Comparison of ENCODE assay signal across 43 mouse cellular contexts in genomic region chr5:107775875-107776274, GRCm38 (mm10). TPM values are rescaled to one million over a fixed set of nuclear protein-coding genes. Genes with fewer than 3 reads are reported as not detected.
"Had no signal": no experiment of that assay in that cellular context is flagged by ENCODE, and none has a peak within 500 bp of the region (broad histone marks: within the 10 kb centered on the region; RNA-seq: fewer than 3 reads in every experiment).

No protein-coding gene starts in this region.

- H3K4me3 ChIP-seq: limb, embryonic 10.5 days; limb, embryonic 12.5 days; limb, embryonic 13.5 days; limb, embryonic 15.5 days; liver, embryonic 12.5 days; liver, embryonic 13.5 days; liver, embryonic 15.5 days; lung, embryonic 15.5 days; megakaryocyte, embryonic 14.5 days; midbrain, embryonic 10.5 days; midbrain, embryonic 12.5 days; midbrain, embryonic 13.5 days; midbrain, embryonic 15.5 days; myocyte; neural tube, embryonic 12.5 days had no signal

- H3K9me3 ChIP-seq: limb, embryonic 10.5 days; limb, embryonic 12.5 days; limb, embryonic 13.5 days; limb, embryonic 15.5 days; liver, embryonic 12.5 days; liver, embryonic 13.5 days; liver, embryonic 15.5 days; lung, embryonic 15.5 days; megakaryocyte, embryonic 14.5 days; midbrain, embryonic 10.5 days; midbrain, embryonic 12.5 days; midbrain, embryonic 13.5 days; midbrain, embryonic 15.5 days; neural tube, embryonic 12.5 days had no signal

- H3K36me3 ChIP-seq: limb, embryonic 15.5 days; lung, embryonic 15.5 days; midbrain, embryonic 10.5 days; midbrain, embryonic 12.5 days; midbrain, embryonic 13.5 days; midbrain, embryonic 15.5 days; neural tube, embryonic 12.5 days had no signal

- H3K9ac ChIP-seq: limb, embryonic 12.5 days; limb, embryonic 13.5 days; limb, embryonic 15.5 days; liver, embryonic 12.5 days; liver, embryonic 13.5 days; liver, embryonic 14.5 days; liver, embryonic 15.5 days; liver, postnatal 0 days; lung, embryonic 14.5 days; lung, embryonic 15.5 days; midbrain, embryonic 12.5 days; midbrain, embryonic 13.5 days; midbrain, embryonic 15.5 days; neural tube, embryonic 12.5 days had no signal

- DNase-seq: left cerebral cortex, postnatal 4 days; liver; liver, embryonic 13.5 days; liver, postnatal 0 days; lung, adult 18-20 months; lung, adult 2 months; lung, embryonic 14.5 days; lung, postnatal 10 days; lung, postnatal 14 days; lung, postnatal 36 days; lung, postnatal 4 days; midbrain, embryonic 14.5 days had no signal

- H3K4me2 ChIP-seq: limb, embryonic 12.5 days; limb, embryonic 13.5 days; limb, embryonic 15.5 days; liver, embryonic 11.5 days; liver, embryonic 12.5 days; liver, embryonic 13.5 days; liver, embryonic 15.5 days; lung, embryonic 14.5 days; lung, embryonic 15.5 days; midbrain, embryonic 11.5 days; midbrain, embryonic 12.5 days; midbrain, embryonic 13.5 days; midbrain, embryonic 15.5 days; neural tube, embryonic 12.5 days had no signal

- H3K27ac ChIP-seq: limb, embryonic 10.5 days; limb, embryonic 12.5 days; limb, embryonic 13.5 days; limb, embryonic 15.5 days; liver, embryonic 12.5 days; liver, embryonic 13.5 days; liver, embryonic 14.5 days; liver, embryonic 15.5 days; lung, embryonic 15.5 days; macrophage; midbrain, embryonic 10.5 days; midbrain, embryonic 12.5 days; midbrain, embryonic 13.5 days; midbrain, embryonic 15.5 days; neural tube, embryonic 12.5 days had no signal

- H3K27me3 ChIP-seq: limb, embryonic 12.5 days; limb, embryonic 13.5 days; limb, embryonic 15.5 days; liver, embryonic 12.5 days; liver, embryonic 13.5 days; liver, embryonic 15.5 days; lung, embryonic 15.5 days; midbrain, embryonic 12.5 days; midbrain, embryonic 13.5 days; midbrain, embryonic 15.5 days; neural tube, embryonic 12.5 days had no signal

- ATAC-seq: liver, embryonic 12.5 days; liver, postnatal 0 days; lung, postnatal 0 days; midbrain, embryonic 13.5 days; midbrain, embryonic 15.5 days; midbrain, embryonic 16.5 days had no signal

- H3K4me1 ChIP-seq: limb, embryonic 10.5 days; limb, embryonic 12.5 days; limb, embryonic 13.5 days; limb, embryonic 15.5 days; liver, embryonic 12.5 days; liver, embryonic 15.5 days; lung, embryonic 15.5 days; midbrain, embryonic 10.5 days; midbrain, embryonic 12.5 days; midbrain, embryonic 13.5 days; midbrain, embryonic 15.5 days; neural tube, embryonic 12.5 days had no signal

RNA-seq across cellular contexts. Expression of gene Gfi1, which starts 50.0 kb away (rescaled TPM):
- total RNA-seq: left cerebral cortex, adult 8-10 months; left cerebral cortex, postnatal 10 days; left cerebral cortex, postnatal 14 days; left cerebral cortex, postnatal 25 days; left cerebral cortex, postnatal 36 days had no signal
- polyA plus RNA-seq: limb, embryonic 12.5 days; midbrain, embryonic 10.5 days; midbrain, embryonic 11.5 days; midbrain, embryonic 12.5 days; midbrain, embryonic 13.5 days; midbrain, embryonic 14.5 days; midbrain, embryonic 15.5 days; midbrain, embryonic 16.5 days; midbrain, postnatal 0 days; neural tube, embryonic 11.5 days; neural tube, embryonic 12.5 days had no signal

RNA-seq across cellular contexts. Expression of gene Ube2d2b, which starts 54.0 kb away (rescaled TPM):
- total RNA-seq: left cerebral cortex, adult 8-10 months; left cerebral cortex, postnatal 10 days; left cerebral cortex, postnatal 14 days; left cerebral cortex, postnatal 25 days; left cerebral cortex, postnatal 36 days; left cerebral cortex, postnatal 4 days; liver, adult 2 months; megakaryocyte-erythroid progenitor cell, adult 5-6 weeks; midbrain, postnatal 0 days; monocyte, adult 5-6 weeks had no signal
- polyA plus RNA-seq: limb, embryonic 14.5 days; limb, embryonic 15.5 days; liver, adult 2 months; lung, adult 2 months; macrophage; midbrain, embryonic 11.5 days; neural tube, embryonic 11.5 days had no signal
